Mouse (Mus musculus): ENCODE data around the gene Stk10. TPM values are rescaled to one million over a fixed set of nuclear protein-coding genes. Genes with fewer than 3 reads are reported as not detected.
A peak's percentile ranks its signal among the peaks of the same experiment; 100 is the strongest.
"Not testable (repeated sequence)": the region's sequence is repeated elsewhere in the genome, so short reads cannot be mapped to it uniquely, and the experiment has no call there.

The Stk10 gene
- polyA plus RNA-seq, 1 experiment from 2014 or later: 2.5 TPM

DNA sequence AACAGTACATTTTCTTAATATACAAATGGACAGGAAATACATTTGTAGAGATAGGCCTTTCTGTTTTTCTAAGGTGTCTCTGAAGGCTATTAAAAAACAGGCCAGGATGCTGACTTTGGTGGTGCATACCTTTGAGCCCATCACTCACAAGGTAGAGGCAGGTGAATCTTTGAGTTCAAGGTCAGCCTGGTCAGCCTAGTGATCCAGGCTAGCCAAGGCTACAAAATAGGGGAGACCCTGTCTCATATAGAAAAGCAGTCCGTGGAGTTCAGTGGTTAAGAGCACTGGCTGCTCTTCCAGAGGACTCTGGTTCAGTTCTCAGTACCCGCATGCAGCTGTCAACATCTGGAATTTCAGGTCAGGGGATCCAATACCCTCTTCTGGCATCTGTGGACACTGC is 29.4 kb upstream of the Stk10 start:
- no peak overlapping the region for H3K27ac ChIP-seq
- 94% methylated on average over 2 of the region's 2 CpGs for WGBS

DNA sequence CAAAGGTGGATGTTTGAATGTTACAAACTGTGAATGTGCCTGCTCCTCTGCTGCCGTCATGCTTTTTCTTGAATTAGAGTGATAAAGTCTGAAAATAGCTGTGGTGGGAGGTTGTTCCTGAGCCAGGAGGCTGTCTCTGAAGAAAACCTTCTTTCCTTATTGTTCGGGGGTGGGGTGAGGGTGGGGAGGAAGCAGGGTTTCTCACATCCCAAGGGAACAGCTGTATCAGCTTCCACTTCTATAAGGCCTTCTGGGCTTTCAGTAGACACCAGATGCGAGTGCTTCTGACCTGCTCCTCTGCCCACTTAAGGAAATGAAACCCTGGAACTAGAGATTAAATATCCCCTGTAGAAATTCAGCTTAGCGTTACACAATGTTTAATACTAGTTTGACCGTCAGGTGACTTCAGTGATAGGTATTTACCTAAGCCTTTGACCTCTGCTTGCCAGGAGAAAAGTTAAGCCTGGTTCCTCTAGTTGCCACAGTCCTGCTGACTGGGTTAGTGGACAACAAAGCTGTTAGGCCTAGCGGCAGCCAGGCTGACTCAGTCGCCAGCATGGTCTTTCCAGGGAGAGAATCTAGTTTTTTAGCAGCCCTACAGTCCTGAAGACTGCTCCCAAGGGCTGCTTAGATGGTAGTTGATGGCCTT is 27.9 kb upstream of the Stk10 start:
- Histone ChIP-seq H3K4me3 (no peak overlapping the region), H3K4me1 (replicated peaks) (peaks cover 6% of the 10 kb centered on the region; the same call in 1 of the 2 replicates), H3K36me3 (peaks cover under 1% of the 10 kb centered on the region; the same call in 1 of the 2 replicates), H3K9me3 (replicated peaks) (no peaks in the 10 kb centered on the region), H3K9ac (no peak overlapping the region), H3K27ac (peak overlapping the region; percentile 16; the same call in 1 of the 2 replicates), H3K4me2 (no peak overlapping the region), H3K27me3 (no peaks in the 10 kb centered on the region)
- no peak for ATAC-seq (replicated peaks; ENCODE audit: insufficient number of reproducible peaks, insufficient read depth, low FRiP score, low read depth)
- WGBS: 60% methylated on average over 7 of the region's 7 CpGs

More for the DNA sequence above, 29.4 kb upstream of the Stk10 start:
- no peak overlapping the region for H3K4me2 ChIP-seq
- H3K36me3 ChIP-seq: peaks cover 3% of the 10 kb centered on the region; the same call in 1 of the 2 replicates
- H3K4me1 ChIP-seq (replicated peaks): peaks cover 6% of the 10 kb centered on the region; the same call in 1 of the 2 replicates
- no peak overlapping the region for H3K9ac ChIP-seq
- H3K9me3 ChIP-seq (replicated peaks): no peaks in the 10 kb centered on the region
- H3K27me3 ChIP-seq: no peaks in the 10 kb centered on the region
- H3K4me3 ChIP-seq: no peak overlapping the region
- ATAC-seq (replicated peaks; ENCODE audit: insufficient number of reproducible peaks, insufficient read depth, low FRiP score, low read depth): no peak

DNA sequence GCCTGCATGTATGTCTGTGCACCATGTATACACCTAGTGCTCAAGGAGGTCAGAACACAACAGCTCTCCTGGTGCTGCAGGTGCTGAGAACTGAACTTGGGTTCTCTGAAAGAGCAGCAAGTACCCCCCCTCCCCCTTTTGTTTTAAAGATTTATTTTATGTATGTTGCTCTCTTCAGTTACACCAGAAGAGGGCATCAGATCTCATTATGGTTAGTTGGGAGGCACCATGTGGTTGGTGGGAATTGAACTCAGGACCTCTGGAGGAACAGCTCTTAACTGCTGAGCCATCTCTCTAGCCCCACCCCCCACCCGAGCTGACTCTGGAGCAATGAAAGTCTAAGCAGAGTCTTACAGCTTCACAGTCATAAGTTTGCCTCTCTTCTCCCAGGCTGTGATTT is 22.2 kb upstream of the Stk10 start:
- H3K4me2 ChIP-seq: no peak overlapping the region
- no peak overlapping the region for H3K9ac ChIP-seq
- no peaks in the 10 kb centered on the region for H3K9me3 ChIP-seq (replicated peaks)
- no peak overlapping the region for H3K4me3 ChIP-seq
- peaks cover 2% of the 10 kb centered on the region; the same call in 1 of the 2 replicates for H3K36me3 ChIP-seq
- no peak for ATAC-seq (replicated peaks; ENCODE audit: insufficient number of reproducible peaks, insufficient read depth, low FRiP score, low read depth)
- 50% methylated on average over 1 of the region's 1 CpGs for WGBS
- 0 out of 2 replicates have a peak, but pooled peaks cover 3% of the 10 kb centered on the region for H3K4me1 ChIP-seq (replicated peaks)
- H3K27me3 ChIP-seq: no peaks in the 10 kb centered on the region
- H3K27ac ChIP-seq: no peak overlapping the region

DNA sequence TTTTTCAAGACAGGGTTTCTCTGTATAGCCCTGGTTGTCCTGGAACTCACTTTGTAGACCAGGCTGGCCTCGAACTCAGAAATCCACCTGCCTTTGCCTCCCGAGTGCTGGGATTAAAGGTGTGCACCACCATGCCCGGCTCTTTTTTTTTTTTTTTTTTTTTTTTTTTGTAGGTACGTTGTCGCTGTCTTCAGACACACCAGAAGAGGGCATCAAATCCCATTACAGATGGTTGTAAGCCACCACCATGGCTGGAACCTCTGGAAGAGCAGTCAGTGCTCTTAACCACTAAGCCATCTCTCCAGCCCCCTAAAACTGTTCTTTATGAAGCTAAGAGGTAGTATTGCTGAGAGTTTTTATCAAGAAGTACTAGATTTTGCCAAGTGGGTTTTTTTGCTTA is 18.3 kb upstream of the Stk10 start:
- not testable (repeated sequence) for H3K27ac ChIP-seq; H3K4me2 ChIP-seq; ATAC-seq (replicated peaks; ENCODE audit: insufficient number of reproducible peaks, insufficient read depth, low FRiP score, low read depth); H3K9me3 ChIP-seq (replicated peaks); H3K4me1 ChIP-seq (replicated peaks); H3K27me3 ChIP-seq; H3K4me3 ChIP-seq; H3K9ac ChIP-seq
- WGBS: 80% methylated on average over 5 of the region's 5 CpGs
- H3K36me3 ChIP-seq: peaks cover 16% of the 10 kb centered on the region; the same call in 1 of the 2 replicates

DNA sequence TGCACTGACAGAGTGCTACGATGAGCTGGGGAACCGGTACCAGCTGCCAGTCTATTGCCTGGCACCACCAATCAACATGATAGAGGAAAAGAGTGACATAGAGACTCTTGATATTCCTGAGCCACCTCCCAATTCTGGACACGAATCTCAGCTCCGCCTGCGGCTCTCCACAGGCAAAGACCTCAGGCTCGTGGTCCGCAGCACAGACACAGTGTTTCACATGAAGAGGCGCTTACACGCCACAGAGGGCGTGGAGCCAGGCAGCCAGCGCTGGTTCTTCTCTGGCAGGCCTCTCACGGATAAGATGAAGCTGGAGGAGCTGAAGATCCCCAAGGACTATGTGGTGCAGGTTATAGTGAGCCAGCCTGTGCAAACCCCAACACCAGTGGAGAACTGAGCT is 17.0 kb upstream of the Stk10 start:
- H3K4me1 ChIP-seq (replicated peaks): 0 out of 2 replicates have a peak, but pooled peaks cover 3% of the 10 kb centered on the region
- WGBS: 89% methylated on average over 12 of the region's 12 CpGs
- no peak overlapping the region for H3K27ac ChIP-seq
- no peak overlapping the region for H3K4me2 ChIP-seq
- H3K27me3 ChIP-seq: no peaks in the 10 kb centered on the region
- no peak overlapping the region for H3K9ac ChIP-seq
- H3K9me3 ChIP-seq (replicated peaks): no peaks in the 10 kb centered on the region
- no peak for ATAC-seq (replicated peaks; ENCODE audit: insufficient number of reproducible peaks, insufficient read depth, low FRiP score, low read depth)
- H3K36me3 ChIP-seq: peaks cover 16% of the 10 kb centered on the region; the same call in 1 of the 2 replicates
- no peak overlapping the region for H3K4me3 ChIP-seq

DNA sequence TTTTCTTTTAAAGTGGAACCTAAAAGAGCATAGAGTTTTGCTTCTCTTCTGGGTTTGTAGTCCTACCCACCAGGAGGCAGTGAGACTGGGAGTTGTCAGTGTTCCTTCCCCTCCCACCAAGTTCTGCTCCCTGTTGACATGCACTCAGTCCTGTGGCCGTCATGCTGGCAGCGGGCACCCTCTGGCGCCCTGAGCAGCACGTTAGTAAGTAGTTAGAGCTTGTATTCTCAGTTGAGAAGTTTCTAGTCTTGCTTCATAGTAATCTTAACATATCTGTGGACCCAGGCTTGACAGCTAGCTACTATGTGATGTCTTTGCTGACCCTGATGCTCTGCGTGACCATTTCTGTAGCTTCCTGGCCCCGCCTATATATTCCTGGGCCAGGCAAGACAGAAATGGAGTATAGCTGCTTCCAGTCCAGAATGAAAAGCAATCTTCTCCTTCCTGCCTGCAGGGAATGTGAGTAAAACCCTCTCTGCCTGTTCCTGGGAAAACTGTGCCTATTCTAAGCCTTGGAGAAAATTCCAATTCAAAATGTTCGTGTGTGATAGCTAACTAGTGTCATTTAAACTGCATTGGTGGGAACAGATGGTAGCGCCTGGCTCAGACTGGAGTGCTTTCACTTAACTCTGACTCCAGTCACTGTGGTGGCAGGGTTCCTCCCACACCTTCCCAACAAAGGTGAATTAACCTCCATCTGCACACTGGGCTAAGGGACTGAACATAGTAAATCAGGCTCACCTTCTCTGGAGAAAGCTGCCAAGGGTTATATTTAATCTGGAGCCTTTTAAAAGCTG is 16.0 kb upstream of the Stk10 start:
- H3K4me3 ChIP-seq: no peak overlapping the region
- H3K4me1 ChIP-seq (replicated peaks): no peaks in the 10 kb centered on the region
- H3K9me3 ChIP-seq (replicated peaks): no peaks in the 10 kb centered on the region
- peaks cover 16% of the 10 kb centered on the region; the same call in 1 of the 2 replicates for H3K36me3 ChIP-seq
- no peak overlapping the region for H3K9ac ChIP-seq
- H3K4me2 ChIP-seq: no peak overlapping the region
- 81% methylated on average over 8 of the region's 8 CpGs for WGBS
- no peaks in the 10 kb centered on the region for H3K27me3 ChIP-seq
- no peak for ATAC-seq (replicated peaks; ENCODE audit: insufficient number of reproducible peaks, insufficient read depth, low FRiP score, low read depth)
- no peak overlapping the region for H3K27ac ChIP-seq

DNA sequence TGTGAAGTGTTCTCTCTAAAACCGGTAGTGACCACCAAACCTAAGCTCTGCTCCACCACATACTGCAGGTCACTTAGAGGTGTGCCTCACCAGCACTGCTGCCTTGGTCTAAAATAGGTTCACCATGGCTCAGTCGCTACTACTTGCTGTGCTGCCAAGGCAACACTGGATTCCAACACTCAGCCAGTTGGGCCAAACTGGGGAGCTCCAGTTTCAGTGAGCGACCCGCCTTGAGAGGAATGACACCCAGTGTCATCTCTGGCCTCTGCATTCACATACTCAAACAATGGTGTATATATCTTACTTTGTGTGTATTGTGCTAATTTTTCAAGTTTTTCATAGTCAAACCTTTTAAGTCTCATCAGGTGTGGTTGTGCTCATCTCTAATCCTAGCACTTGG is 14.3 kb upstream of the Stk10 start:
- Histone ChIP-seq H3K27me3 (no peaks in the 10 kb centered on the region), H3K4me1 (replicated peaks) (no peaks in the 10 kb centered on the region), H3K4me3 (no peak overlapping the region), H3K9ac (no peak overlapping the region), H3K36me3 (peaks cover 16% of the 10 kb centered on the region; the same call in 1 of the 2 replicates), H3K4me2 (no peak overlapping the region), H3K27ac (no peak overlapping the region), H3K9me3 (replicated peaks) (no peaks in the 10 kb centered on the region)
- WGBS: 80% methylated on average over 4 of the region's 4 CpGs
- no peak for ATAC-seq (replicated peaks; ENCODE audit: insufficient number of reproducible peaks, insufficient read depth, low FRiP score, low read depth)

DNA sequence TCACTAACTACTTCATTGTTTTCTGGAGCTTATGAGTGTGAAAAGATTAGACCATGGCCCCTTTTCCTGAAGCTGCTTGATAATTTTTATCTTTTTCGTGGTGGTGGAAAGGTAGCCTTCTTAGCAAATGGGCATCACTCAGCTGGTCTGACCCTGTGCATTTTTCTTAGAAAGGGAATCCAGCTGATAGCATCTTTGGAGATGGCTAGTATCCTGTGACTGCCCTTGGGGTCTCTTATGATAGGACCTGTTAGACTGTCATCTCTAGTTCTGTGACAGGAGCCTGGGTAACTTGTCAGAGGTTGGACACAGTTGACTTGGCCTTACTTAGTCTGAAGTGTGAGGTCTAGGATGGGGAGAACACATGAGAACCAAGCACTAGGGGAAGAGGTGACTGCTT is 13.8 kb upstream of the Stk10 start:
- Histone ChIP-seq H3K27ac (no peak overlapping the region), H3K4me1 (replicated peaks) (no peaks in the 10 kb centered on the region), H3K9me3 (replicated peaks) (no peaks in the 10 kb centered on the region), H3K4me2 (no peak overlapping the region), H3K36me3 (peaks cover 16% of the 10 kb centered on the region; the same call in 1 of the 2 replicates), H3K27me3 (no peaks in the 10 kb centered on the region), H3K4me3 (no peak overlapping the region), H3K9ac (no peak overlapping the region)
- WGBS: 64% methylated on average over 1 of the region's 1 CpGs
- ATAC-seq (replicated peaks; ENCODE audit: insufficient number of reproducible peaks, insufficient read depth, low FRiP score, low read depth): no peak

DNA sequence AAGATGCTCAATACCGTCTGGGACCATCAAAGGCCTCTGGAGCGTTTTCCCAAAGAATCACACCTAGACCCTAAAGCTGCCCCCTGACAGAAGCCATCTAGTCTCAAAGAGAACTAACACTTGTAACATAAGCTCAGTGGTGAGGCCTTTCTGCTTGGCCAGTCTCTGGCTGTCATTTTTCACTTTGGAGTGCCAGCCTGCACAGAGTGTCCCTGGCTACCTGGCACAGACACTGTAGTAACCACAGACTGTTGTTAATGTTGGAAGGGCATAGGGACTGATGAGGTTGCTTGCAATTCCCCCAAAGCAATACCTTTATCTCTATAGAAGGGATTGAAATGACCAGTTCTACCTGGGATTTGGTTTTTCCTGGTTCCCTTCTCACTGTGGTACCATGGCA is 11.9 kb upstream of the Stk10 start:
- Histone ChIP-seq H3K9ac (no peak overlapping the region), H3K27me3 (no peaks in the 10 kb centered on the region), H3K4me2 (no peak overlapping the region), H3K9me3 (replicated peaks) (no peaks in the 10 kb centered on the region), H3K4me3 (no peak overlapping the region), H3K36me3 (peaks cover 11% of the 10 kb centered on the region; the same call in 1 of the 2 replicates), H3K4me1 (replicated peaks) (no peaks in the 10 kb centered on the region), H3K27ac (no peak overlapping the region)
- WGBS: 76% methylated on average over 2 of the region's 2 CpGs
- ATAC-seq (replicated peaks; ENCODE audit: insufficient number of reproducible peaks, insufficient read depth, low FRiP score, low read depth): no peak

DNA sequence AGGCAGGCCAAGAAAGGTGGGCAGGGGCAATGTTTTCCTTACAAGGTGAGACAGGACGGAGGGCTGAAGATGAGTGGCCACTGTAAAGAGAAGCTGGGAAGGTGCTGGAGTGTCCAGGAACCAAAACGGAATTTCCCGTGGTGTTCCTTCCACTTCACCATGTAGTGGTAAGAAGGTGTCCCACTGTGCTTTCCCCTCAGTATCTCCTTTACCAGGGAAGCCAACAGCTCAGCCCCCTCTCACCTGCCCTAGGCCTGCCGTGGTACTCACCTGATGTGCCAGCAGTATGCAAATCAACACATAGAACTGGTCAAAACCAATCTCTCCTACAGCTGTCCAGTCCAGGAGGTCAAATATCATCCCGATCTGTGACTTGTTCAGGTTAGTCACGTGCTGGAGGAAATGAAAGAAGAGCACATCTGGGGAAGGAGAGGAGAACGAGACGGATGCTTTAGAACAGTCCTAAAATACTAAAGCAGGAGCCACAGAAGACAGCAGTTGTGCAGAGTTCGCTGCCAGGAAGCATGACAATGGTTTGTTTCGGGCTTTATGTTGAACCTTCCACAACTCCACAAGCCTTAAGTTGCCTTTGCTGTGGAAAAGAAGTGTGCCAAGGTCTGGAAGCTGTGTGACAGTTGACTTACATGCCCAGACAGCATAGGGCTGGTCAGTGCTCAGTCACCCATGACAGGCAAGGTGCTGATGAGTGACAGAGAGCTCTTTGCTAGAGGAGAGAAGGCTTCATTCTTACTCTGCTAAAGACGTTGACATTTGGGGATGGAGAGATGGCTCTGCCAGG is 8.8 kb upstream of the Stk10 start:
- no peak overlapping the region for H3K4me3 ChIP-seq
- H3K36me3 ChIP-seq: no peaks in the 10 kb centered on the region
- ATAC-seq (replicated peaks; ENCODE audit: insufficient number of reproducible peaks, insufficient read depth, low FRiP score, low read depth): no peak
- 77% methylated on average over 11 of the region's 11 CpGs for WGBS
- H3K9ac ChIP-seq: no peak overlapping the region
- H3K4me1 ChIP-seq (replicated peaks): no peaks in the 10 kb centered on the region
- no peaks in the 10 kb centered on the region for H3K27me3 ChIP-seq
- no peaks in the 10 kb centered on the region for H3K9me3 ChIP-seq (replicated peaks)
- H3K27ac ChIP-seq: no peak overlapping the region
- H3K4me2 ChIP-seq: no peak overlapping the region

DNA sequence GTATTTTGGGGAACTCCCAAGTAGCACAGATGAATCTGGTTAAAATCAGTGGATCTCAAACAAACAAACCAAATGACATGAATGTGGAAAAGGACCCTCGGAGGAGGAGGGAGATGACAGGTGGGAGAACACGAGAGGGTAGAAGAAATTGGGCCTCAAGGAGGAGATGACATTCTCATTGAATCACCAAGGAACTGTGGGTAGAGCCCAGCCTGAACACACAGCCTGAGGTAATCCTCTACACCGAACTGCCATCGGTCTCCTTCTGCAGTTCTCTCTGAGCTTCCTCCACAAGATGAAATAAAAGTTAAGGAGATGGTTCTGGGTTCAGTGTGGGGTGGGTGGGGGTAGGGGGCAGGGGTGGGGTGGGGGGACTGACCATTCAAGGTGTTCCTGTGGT is 6.1 kb upstream of the Stk10 start:
- H3K27ac ChIP-seq: no peak overlapping the region
- no peak overlapping the region for H3K4me3 ChIP-seq
- no peak for ATAC-seq (replicated peaks; ENCODE audit: insufficient number of reproducible peaks, insufficient read depth, low FRiP score, low read depth)
- H3K9ac ChIP-seq: no peak overlapping the region
- no peaks in the 10 kb centered on the region for H3K27me3 ChIP-seq
- no peaks in the 10 kb centered on the region for H3K9me3 ChIP-seq (replicated peaks)
- H3K4me2 ChIP-seq: no peak overlapping the region
- no peaks in the 10 kb centered on the region for H3K36me3 ChIP-seq
- H3K4me1 ChIP-seq (replicated peaks): peaks cover 7% of the 10 kb centered on the region; the same call in 1 of the 2 replicates
- 74% methylated on average over 4 of the region's 4 CpGs for WGBS

Measured in heart, embryonic 15.5 days (tissue).